Mouse (Mus musculus) stomach, embryonic 16.5 days (tissue): Measurements from ENCODE around the gene Fezf2. TPM values are rescaled to one million over a fixed set of nuclear protein-coding genes. Genes with fewer than 3 reads are reported as not detected.

Experiments used
- ATAC-seq: fragments of 200-750 bp; cut with Nextera tagmentation; 2 replicates; pipeline ENCODE4 v1.8.0; 2017; ENCODE audit warnings: moderate number of reproducible peaks, moderate TSS enrichment; ENCODE audit not compliant: insufficient read depth, low FRiP score
- H3K27ac ChIP-seq: fragments of 300-500 bp; sonication (generic); 2 replicates; pipeline ENCODE4 v1.5.1; 2014; ENCODE audit warnings: low read length
- H3K27me3 ChIP-seq: fragments of 300-500 bp; sonication (generic); 2 replicates; pipeline ENCODE4 v1.6.1; 2014; ENCODE audit warnings: low read length, control low read depth, mixed read lengths; ENCODE audit not compliant: control insufficient read depth, insufficient read depth
- H3K36me3 ChIP-seq: fragments of 300-500 bp; sonication (generic); 2 replicates; pipeline ENCODE4 v1.6.1; 2014; ENCODE audit warnings: low read length; ENCODE audit not compliant: control insufficient read depth, insufficient read depth
- H3K4me1 ChIP-seq: fragments of 300-500 bp; sonication (generic); 2 replicates; pipeline ENCODE4 v1.6.1; 2014; ENCODE audit warnings: low read length, control low read depth, mixed read lengths; ENCODE audit not compliant: control insufficient read depth, insufficient read depth
- H3K4me2 ChIP-seq: fragments of 300-500 bp; sonication (generic); 2 replicates; pipeline ENCODE4 v1.6.1; 2014; ENCODE audit warnings: low read depth, low read length, mixed read lengths
- H3K4me3 ChIP-seq: fragments of 300-500 bp; sonication (generic); replicated peaks from 2 replicates; pipeline ENCODE4 v1.5.1; 2014; ENCODE audit warnings: mild to moderate bottlenecking, low read length
- H3K9ac ChIP-seq: fragments of 300-500 bp; sonication (generic); 2 replicates; pipeline ENCODE4 v1.6.1; 2014; ENCODE audit warnings: low read length
- H3K9me3 ChIP-seq: fragments of 300-500 bp; sonication (generic); replicated peaks from 2 replicates; pipeline ENCODE4 v1.6.1; 2016; ENCODE audit warnings: low read length, control low read depth; ENCODE audit not compliant: control insufficient read depth
- WGBS: fragments of 180-500 bp; shearing (Covaris S2); extraction: QIAGEN DNeasy Blood & Tissue Kit; methylation state at CpG from one replicate; pipeline ENCODE4 v1.1.7; 2014; 5-methylcytosine and 5-hydroxymethylcytosine counted together
- polyA plus RNA-seq: library from polyadenylated mRNA; unstranded; fragments of >200 nt; fragmentation: Nextera tagmentation; extraction: Ambion mirVana; gene quantifications from 2 replicates; pipeline ENCODE4 v1.2.1, GENCODE M21; 2015

Gene Fezf2
- polyA plus RNA-seq, 1 experiment from 2014 or later = not detected

GRCm38 (mm10) chr14:12337998-12338809, 9.8 kb downstream of the Fezf2 start:
- peaks cover 77% of the 10 kb centered on the region for H3K27me3 ChIP-seq
- 5% methylated on average over 16 of the region's 16 CpGs for WGBS
- no peak overlapping the region for H3K4me3 ChIP-seq

GRCm38 (mm10) chr14:12337421-12337997, 10.5 kb downstream of the Fezf2 start:
- Histone ChIP-seq H3K4me1 (peaks cover 5% of the 10 kb centered on the region; the same call in 1 of the 2 replicates), H3K36me3 (no peaks in the 10 kb centered on the region), H3K27ac (no peak overlapping the region), H3K4me2 (no peak overlapping the region), H3K27me3 (peaks cover 70% of the 10 kb centered on the region), H3K9me3 (no peaks in the 10 kb centered on the region), H3K4me3 (no peak overlapping the region), H3K9ac (no peak overlapping the region)
- WGBS = 14% methylated on average over 8 of the region's 8 CpGs
- ATAC-seq = no peak

More at GRCm38 (mm10) chr14:12337998-12338809, 9.8 kb downstream of the Fezf2 start:
- no peak for ATAC-seq
- H3K27ac ChIP-seq = no peak overlapping the region
- H3K36me3 ChIP-seq = no peaks in the 10 kb centered on the region
- no peaks in the 10 kb centered on the region for H3K9me3 ChIP-seq
- no peak overlapping the region for H3K4me2 ChIP-seq
- no peak overlapping the region for H3K9ac ChIP-seq
- H3K4me1 ChIP-seq = peaks cover 5% of the 10 kb centered on the region; the same call in 1 of the 2 replicates

- no peak overlapping the region for H3K4me2 ChIP-seq
- no peaks in the 10 kb centered on the region for H3K9me3 ChIP-seq
- peaks cover 46% of the 10 kb centered on the region for H3K27me3 ChIP-seq
- no peak for ATAC-seq
- no peaks in the 10 kb centered on the region for H3K4me1 ChIP-seq
- H3K9ac ChIP-seq = no peak overlapping the region
- H3K4me3 ChIP-seq = no peak overlapping the region
- 40% methylated on average over 7 of the region's 7 CpGs for WGBS
- H3K36me3 ChIP-seq = no peaks in the 10 kb centered on the region
- H3K27ac ChIP-seq = no peak overlapping the region
Observed at GRCm38 (mm10) chr14:12334925-12335324, 13.1 kb downstream of the Fezf2 start.

- Histone ChIP-seq H3K4me2 (no peak overlapping the region), H3K9me3 (no peaks in the 10 kb centered on the region), H3K9ac (no peak overlapping the region), H3K27me3 (peaks cover 36% of the 10 kb centered on the region), H3K4me3 (no peak overlapping the region), H3K27ac (no peak overlapping the region), H3K4me1 (no peaks in the 10 kb centered on the region), H3K36me3 (no peaks in the 10 kb centered on the region)
- WGBS = 78% methylated on average over 7 of the region's 7 CpGs
- no peak; the same call in 1 of the 2 replicates for ATAC-seq
Observed at GRCm38 (mm10) chr14:12333622-12334021, 14.4 kb downstream of the Fezf2 start.

GRCm38 (mm10) chr14:12303106-12303505, 44.9 kb downstream of the Fezf2 start:
- 0 out of 2 replicates have a peak, but pooled peaks cover 4% of the 10 kb centered on the region for H3K36me3 ChIP-seq
- no peak overlapping the region for H3K4me2 ChIP-seq
- no peaks in the 10 kb centered on the region; the same call in 1 of the 2 replicates for H3K4me1 ChIP-seq
- no peak overlapping the region for H3K27ac ChIP-seq
- ATAC-seq = no peak
- no peaks in the 10 kb centered on the region for H3K27me3 ChIP-seq
- no peak overlapping the region for H3K4me3 ChIP-seq
- no peaks in the 10 kb centered on the region for H3K9me3 ChIP-seq
- no peak overlapping the region for H3K9ac ChIP-seq
- 52% methylated on average over 2 of the region's 2 CpGs for WGBS

GRCm38 (mm10) chr14:12300677-12301076, 47.3 kb downstream of the Fezf2 start:
- WGBS = 66% methylated on average over 3 of the region's 3 CpGs
- Histone ChIP-seq H3K9me3 (no peaks in the 10 kb centered on the region), H3K36me3 (0 out of 2 replicates have a peak, but pooled peaks cover 5% of the 10 kb centered on the region), H3K4me2 (no peak overlapping the region), H3K4me1 (no peaks in the 10 kb centered on the region; the same call in 1 of the 2 replicates), H3K27ac (no peak overlapping the region), H3K9ac (no peak overlapping the region), H3K4me3 (no peak overlapping the region), H3K27me3 (no peaks in the 10 kb centered on the region)
- no peak for ATAC-seq

- H3K27me3 ChIP-seq = no peaks in the 10 kb centered on the region
- 0 out of 2 replicates have a peak, but pooled peaks cover 5% of the 10 kb centered on the region for H3K36me3 ChIP-seq
- H3K4me3 ChIP-seq = no peak overlapping the region
- no peaks in the 10 kb centered on the region for H3K9me3 ChIP-seq
- no peak overlapping the region for H3K9ac ChIP-seq
- ATAC-seq = no peak
- H3K27ac ChIP-seq = no peak overlapping the region
- 78% methylated on average over 4 of the region's 4 CpGs for WGBS
- H3K4me1 ChIP-seq = no peaks in the 10 kb centered on the region; the same call in 1 of the 2 replicates
- H3K4me2 ChIP-seq = no peak overlapping the region
Observed at GRCm38 (mm10) chr14:12300275-12300674, 47.7 kb downstream of the Fezf2 start.

- ATAC-seq = no peak
- no peaks in the 10 kb centered on the region for H3K9me3 ChIP-seq
- no peaks in the 10 kb centered on the region for H3K27me3 ChIP-seq
- no peak overlapping the region for H3K9ac ChIP-seq
- no peak overlapping the region for H3K27ac ChIP-seq
- no peak overlapping the region for H3K4me3 ChIP-seq
- H3K4me1 ChIP-seq = no peaks in the 10 kb centered on the region; the same call in 1 of the 2 replicates
- H3K4me2 ChIP-seq = no peak overlapping the region
- H3K36me3 ChIP-seq = 0 out of 2 replicates have a peak, but pooled peaks cover 5% of the 10 kb centered on the region
- WGBS = 79% methylated on average over 6 of the region's 6 CpGs
Observed at GRCm38 (mm10) chr14:12299654-12300053, 48.3 kb downstream of the Fezf2 start.

GRCm38 (mm10) chr14:12299171-12299570, 48.8 kb downstream of the Fezf2 start:
- Histone ChIP-seq H3K27ac (no peak overlapping the region), H3K9ac (no peak overlapping the region), H3K4me2 (no peak overlapping the region), H3K4me3 (no peak overlapping the region), H3K27me3 (no peaks in the 10 kb centered on the region), H3K9me3 (no peaks in the 10 kb centered on the region), H3K4me1 (no peaks in the 10 kb centered on the region; the same call in 1 of the 2 replicates), H3K36me3 (0 out of 2 replicates have a peak, but pooled peaks cover 5% of the 10 kb centered on the region)
- ATAC-seq = no peak
